Mouse (Mus musculus) hematopoietic stem cell, adult 5-6 weeks (primary cell): Measurements from ENCODE around the gene Ctdnep1. TPM values are rescaled to one million over a fixed set of nuclear protein-coding genes. Genes with fewer than 3 reads are reported as not detected.
A peak's percentile ranks its signal among the peaks of the same experiment; 100 is the strongest.

Experiments used
- ATAC-seq, 2 experiments: fragments of 125-278 bp in 1 of 2; replicated peaks in 1 of 2; 2 replicates each; pipeline ENCODE4 v1.8.0; 2016 to 2017; ENCODE audit warnings: inconsistent platforms in 2 of 2, mild to moderate bottlenecking in 2 of 2, moderate number of reproducible peaks in 2 of 2, low read depth in 1 of 2, moderate TSS enrichment in 1 of 2; ENCODE audit not compliant: low FRiP score in 2 of 2, poor library complexity in 2 of 2, severe bottlenecking in 2 of 2, insufficient read depth in 1 of 2, low TSS enrichment in 1 of 2
- total RNA-seq: library from RNA; stranded (forward); fragments of 172-1452, 232-1000 nt; gene quantifications from 2 replicates; pipeline ENCODE4 v1.2.3, GENCODE M21; 2017

Gene Ctdnep1
- total RNA-seq, 1 experiment from 2014 or later, result 17.3 TPM

GRCm38 (mm10) chr11:69996161-69997061 lies 15.5 kb downstream of the Ctdnep1 start:
- ATAC-seq, result no peak

GRCm38 (mm10) chr11:69997070-69997509 lies 16.1 kb downstream of the Ctdnep1 start:
- peak in 1 of 2 experiments; percentile 12; a peak in 3 of 4 replicates for ATAC-seq

GRCm38 (mm10) chr11:69998567-69999491 lies 17.9 kb downstream of the Ctdnep1 start:
- no peak for ATAC-seq

- ATAC-seq, result no peak
Measured at GRCm38 (mm10) chr11:69999666-70000065, 18.7 kb downstream of the Ctdnep1 start.

GRCm38 (mm10) chr11:70000396-70000898 lies 19.5 kb downstream of the Ctdnep1 start, which contains the start of gene Dvl2:
Gene Dvl2 (plus strand): TSS chr11:70000595.
- ATAC-seq, result peak; percentile 57 to 61

GRCm38 (mm10) chr11:70001159-70001558 lies 20.2 kb downstream of the Ctdnep1 start:
- ATAC-seq, result no peak

GRCm38 (mm10) chr11:70001865-70002264 lies 20.9 kb downstream of the Ctdnep1 start:
- ATAC-seq, result 0 out of 4 replicates have a peak, but pooled peaks of 1 of the 2 experiments have one; percentile 14

- ATAC-seq, result no peak
Measured at GRCm38 (mm10) chr11:70002471-70002870, 21.5 kb downstream of the Ctdnep1 start.

GRCm38 (mm10) chr11:70005521-70005920 lies 24.6 kb downstream of the Ctdnep1 start:
- ATAC-seq, result peak; percentile 26 to 28; a peak in 1 of 4 replicates

- no peak for ATAC-seq
Measured at GRCm38 (mm10) chr11:70010033-70010432, 29.1 kb downstream of the Ctdnep1 start.

- no peak for ATAC-seq
Measured at GRCm38 (mm10) chr11:70010548-70010947, 29.6 kb downstream of the Ctdnep1 start.

GRCm38 (mm10) chr11:70010961-70011360 lies 30.0 kb downstream of the Ctdnep1 start:
- no peak for ATAC-seq

GRCm38 (mm10) chr11:70012931-70013330 lies 32.0 kb downstream of the Ctdnep1 start:
- ATAC-seq, result no peak

GRCm38 (mm10) chr11:70013408-70013807 lies 32.5 kb downstream of the Ctdnep1 start:
- no peak for ATAC-seq

GRCm38 (mm10) chr11:70014051-70014450 lies 33.1 kb downstream of the Ctdnep1 start:
- ATAC-seq, result no peak

GRCm38 (mm10) chr11:70014880-70015558 lies 34.1 kb downstream of the Ctdnep1 start, which contains the start of gene Acadvl:
Gene Acadvl (minus strand): TSS chr11:70015411.
- ATAC-seq, result peak; percentile 84 to 88

- ATAC-seq, result no peak
Measured at GRCm38 (mm10) chr11:70015677-70016076, 34.7 kb downstream of the Ctdnep1 start.
